ENCODE assay signal across 8 mouse cellular contexts in genomic region chr15:86007690-86008121, GRCm38 (mm10). TPM values are rescaled to one million over a fixed set of nuclear protein-coding genes. Genes with fewer than 3 reads are reported as not detected.
DNase-seq lines count a peak whose midpoint lies in the region; ATAC-seq lines count a peak whose summit lies in the region.

No protein-coding gene starts in this region.

- WGBS in heart, embryonic 13.5 days: 8% methylated on average over 6 of the region's 6 CpGs

- no peak for ATAC-seq in heart, embryonic 13.5 days (ENCODE audit: extremely low read depth, insufficient number of reproducible peaks, low FRiP score, low TSS enrichment)

- H3K27me3 ChIP-seq in heart, embryonic 13.5 days (replicated peaks): no peaks in the 10 kb centered on the region

- peak overlapping the region; percentile 67 for H3K27ac ChIP-seq in heart, embryonic 13.5 days (replicated peaks)

- no peaks in the 10 kb centered on the region for H3K36me3 ChIP-seq in heart, embryonic 13.5 days

- peak overlapping the region; percentile 62 for H3K4me2 ChIP-seq in heart, embryonic 13.5 days

- peak; percentile 92 for DNase-seq in heart, adult 11 months
- no peak for DNase-seq in heart, postnatal 36 days
- peak; percentile 51 for DNase-seq in NIH3T3 (ENCODE audit: low read depth)
- DNase-seq in kidney, postnatal 4 days: peak; percentile 34 to 68
- DNase-seq in thymus, postnatal 0 days (ENCODE audit: low spot score): peak; percentile 73
- no peak for DNase-seq in urinary bladder, postnatal 25 days (ENCODE audit: low spot score)
- no peak for DNase-seq in cerebellum, postnatal 10 days

- H3K9ac ChIP-seq in heart, embryonic 13.5 days: peak overlapping the region; percentile 72

- H3K4me3 ChIP-seq in heart, embryonic 13.5 days: peak overlapping the region; percentile 20

- peaks cover 44% of the 10 kb centered on the region for H3K4me1 ChIP-seq in heart, embryonic 13.5 days

- intact Hi-C loops in heart, postnatal 36 days (cut with DNase I): no loop called here

- H3K9me3 ChIP-seq in heart, embryonic 13.5 days: no peaks in the 10 kb centered on the region

RNA-seq across cellular contexts. Expression of gene Celsr1, which starts 25.9 kb away (rescaled TPM):
- 1 to 10 TPM; 6.4 to 7.2 TPM for total RNA-seq in heart, postnatal 36 days (2021)
- 1.3 and 1.4 TPM in 2 replicates for polyA plus RNA-seq in heart, embryonic 13.5 days (2015; fragmentation: Nextera tagmentation; extraction: Ambion mirVana)
- 2.9 and 3.6 TPM in 2 replicates for polyA plus RNA-seq in thymus, postnatal 0 days (2015; fragmentation: Nextera tagmentation; extraction: Ambion mirVana)

RNA-seq across cellular contexts. Expression of gene Gramd4, which starts 49.8 kb away (rescaled TPM):
- total RNA-seq in heart, postnatal 36 days (2021): 10 to 100 TPM; 29.6 to 35.3 TPM
- polyA plus RNA-seq in heart, embryonic 13.5 days (2015; fragmentation: Nextera tagmentation; extraction: Ambion mirVana): 11.9 and 12.2 TPM in 2 replicates
- polyA plus RNA-seq in thymus, postnatal 0 days (2015; fragmentation: Nextera tagmentation; extraction: Ambion mirVana): 14.8 TPM in 2 replicates

Comparison
In these comparisons a context has a peak if more than half of its experiments do, and no peak if none do; other contexts are left out.
1. DNase-seq: peak in heart, adult 11 months (single experiment), NIH3T3 (single experiment), kidney, postnatal 4 days (2 of 2) and thymus, postnatal 0 days (single experiment); none in heart, postnatal 36 days (0 of 2), urinary bladder, postnatal 25 days (single experiment) and cerebellum, postnatal 10 days (0 of 2).